Mouse (Mus musculus) megakaryocyte progenitor cell, adult 5-6 weeks (primary cell): ENCODE measurements around the gene Gm49403. TPM values are rescaled to one million over a fixed set of nuclear protein-coding genes. Genes with fewer than 3 reads are reported as not detected.
"Not testable (repeated sequence)": the region's sequence is repeated elsewhere in the genome, so short reads cannot be mapped to it uniquely, and the experiment has no call there.

Experiments used
- ATAC-seq: replicated peaks from 2 replicates; pipeline ENCODE4 v1.8.0; 2016; ENCODE audit warnings: mild to moderate bottlenecking, moderate TSS enrichment, inconsistent platforms; ENCODE audit not compliant: poor library complexity
- total RNA-seq, 2 experiments: library from RNA; stranded (forward) in 1 of 2; stranded (reverse) in 1 of 2; fragments of 157-497, 149-512 nt in 1 of 2; fragments of 200-1000 nt in 1 of 2; gene quantifications; 2 replicates each; pipeline versions ENCODE4 v1.2.3 to v1.2.4; 2015 to 2017

Gene Gm49403
- total RNA-seq (2015) (not detected in 2 replicates), total RNA-seq (2017) (not detected in 2 replicates)

DNA sequence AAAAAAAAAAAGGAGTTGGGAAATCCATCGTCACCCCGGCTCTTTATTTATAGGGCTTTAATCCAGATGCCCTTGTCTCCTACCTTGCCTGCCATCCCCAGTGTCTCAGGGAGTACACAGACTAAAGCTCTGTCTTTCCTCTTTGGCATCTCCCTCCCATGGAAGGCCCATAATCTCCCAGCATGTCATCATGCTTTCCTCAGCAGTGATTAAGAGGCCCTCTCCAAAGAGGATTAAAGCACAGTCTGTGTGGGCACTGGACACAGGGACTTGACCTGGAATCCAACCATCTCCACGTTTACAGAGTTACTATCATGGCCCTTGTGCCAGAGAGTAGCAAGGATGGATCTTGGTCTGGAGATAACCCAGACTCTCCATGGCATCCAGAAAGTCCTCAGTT is at the start of gene Gm49403, which contains the start of gene Lbhd1:
Gene Gm49403, plus strand, starts transcription at position 315 of the 400 bp plus-strand sequence.
Gene Lbhd1, plus strand, starts transcription at position 117 of the 400 bp plus-strand sequence.
- ATAC-seq: no peak

DNA sequence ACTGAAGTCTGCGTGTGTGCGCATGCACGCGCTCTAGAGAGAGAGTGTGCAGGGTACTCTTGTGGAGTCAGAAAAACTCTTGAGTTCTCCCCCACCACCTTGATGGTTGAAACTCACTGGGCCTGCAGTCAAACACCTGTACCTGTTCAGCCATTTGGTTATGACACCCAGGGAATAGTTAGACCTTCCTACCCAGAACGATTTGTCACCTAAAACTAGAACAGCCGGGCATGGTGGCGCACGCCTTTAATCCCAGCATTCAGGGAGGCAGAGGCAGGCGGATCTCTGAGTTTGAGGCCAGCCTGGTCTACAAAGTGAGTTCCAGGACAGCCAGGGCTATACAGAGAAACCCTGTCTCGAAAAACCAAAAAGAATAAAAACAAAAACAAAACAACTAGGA is 47.4 kb upstream of the Gm49403 start:
- not testable (repeated sequence) for ATAC-seq

DNA sequence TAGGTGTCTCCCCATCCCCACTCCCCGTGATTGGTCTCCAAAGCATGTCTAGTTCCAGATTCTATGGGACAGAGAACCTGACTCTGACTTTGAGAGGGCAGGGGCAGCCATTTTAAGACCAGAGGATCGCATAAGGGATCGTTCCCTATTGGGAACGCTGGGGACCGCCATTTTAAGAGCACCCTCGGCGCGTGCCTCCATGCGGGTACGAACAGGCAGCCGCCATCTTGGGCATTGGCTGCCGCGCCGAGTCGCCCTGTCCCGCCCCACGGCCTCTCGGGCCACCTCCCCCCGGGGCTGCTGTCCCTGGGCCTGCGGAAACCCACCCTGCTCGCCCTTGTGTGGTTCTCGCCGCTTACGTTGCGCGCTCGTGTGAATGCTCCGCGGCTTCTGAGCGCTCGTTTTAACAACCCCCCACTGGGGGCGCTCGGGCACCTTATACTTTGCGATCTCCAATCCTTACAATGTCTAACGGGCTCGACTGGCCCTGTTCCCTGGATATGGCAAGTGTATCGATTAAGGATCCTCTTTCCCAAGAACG is 46.4 kb upstream of the Gm49403 start, which contains the start of gene Bscl2:
Gene Bscl2, plus strand, starts transcription at position 217 of the 541 bp plus-strand sequence.
- peak; percentile 83 for ATAC-seq

DNA sequence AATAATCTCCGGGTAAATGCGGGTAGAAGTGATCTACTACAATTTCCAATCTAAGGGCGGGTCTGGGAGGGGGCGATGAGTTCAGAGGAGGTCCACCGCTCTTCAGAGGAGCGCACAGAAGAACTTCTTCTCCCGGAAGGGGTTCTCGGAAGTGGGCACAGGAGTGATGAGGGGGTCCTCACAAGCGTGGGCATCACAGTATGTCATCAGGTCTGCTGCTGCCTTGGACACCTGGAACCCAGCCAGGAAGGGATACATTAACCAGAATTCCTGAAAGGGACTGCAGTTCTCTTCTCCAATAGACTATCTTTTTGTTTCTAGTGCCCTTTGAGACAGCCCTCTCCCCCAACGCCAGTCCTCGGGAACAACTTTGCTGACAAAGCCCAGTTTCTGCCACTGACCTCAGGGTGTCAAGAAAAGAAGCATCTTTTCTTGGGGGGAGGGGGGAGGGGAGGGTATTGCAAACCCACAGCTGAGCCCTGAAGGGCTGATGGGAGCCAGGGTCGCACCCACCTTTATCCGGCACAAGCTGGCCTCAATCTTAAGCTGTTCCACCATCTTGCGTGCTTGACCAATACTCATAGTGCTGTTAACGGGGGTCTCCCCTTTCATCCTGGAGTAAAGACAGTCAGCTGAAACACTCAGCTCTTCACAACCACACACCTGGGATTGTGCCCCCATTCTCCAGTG is 45.5 kb upstream of the Gm49403 start:
- ATAC-seq: peak; percentile 5; the same call in 1 of the 2 replicates

DNA sequence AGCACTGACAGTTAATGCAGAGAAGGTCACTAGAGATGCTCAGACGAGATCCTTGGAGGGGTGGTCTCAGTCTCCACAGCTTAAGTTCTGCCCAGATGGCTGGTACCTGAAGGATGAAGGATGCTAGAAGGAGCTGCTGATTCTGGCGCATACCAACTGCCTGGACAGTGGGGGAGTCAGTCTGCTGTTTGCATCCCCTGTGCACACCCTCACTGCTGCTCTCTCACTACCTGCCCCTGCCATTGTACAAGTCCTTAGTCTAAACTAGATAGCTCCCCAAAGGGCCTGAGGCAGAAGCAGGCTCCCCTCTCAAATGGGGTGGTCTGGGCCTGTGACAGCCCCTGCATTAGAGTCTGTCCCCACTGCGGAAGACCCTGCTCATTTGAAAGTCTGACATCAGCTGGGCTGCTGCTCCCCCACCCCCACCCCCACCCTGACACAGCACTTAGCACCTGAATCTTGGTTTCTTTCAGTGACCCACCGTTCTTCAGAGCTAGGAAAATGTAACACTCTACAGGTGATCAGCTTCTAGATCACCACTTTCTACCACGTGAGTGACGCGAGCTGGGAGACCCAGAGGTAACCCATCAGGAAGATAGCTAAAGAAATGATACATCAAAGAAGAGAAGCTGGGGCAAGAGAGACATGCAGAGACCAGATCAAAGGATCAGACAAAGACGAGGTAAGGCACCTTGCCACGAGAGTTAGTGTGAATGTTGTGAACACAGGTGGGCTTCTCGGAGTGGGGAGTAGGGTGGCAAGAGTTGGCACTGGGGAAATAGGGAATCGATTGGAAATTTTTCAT is 44.4 kb upstream of the Gm49403 start, which contains the start of gene Gng3:
Gene Gng3, minus strand, starts transcription at position 92 of the 805 bp plus-strand sequence.
- ATAC-seq: no peak

DNA sequence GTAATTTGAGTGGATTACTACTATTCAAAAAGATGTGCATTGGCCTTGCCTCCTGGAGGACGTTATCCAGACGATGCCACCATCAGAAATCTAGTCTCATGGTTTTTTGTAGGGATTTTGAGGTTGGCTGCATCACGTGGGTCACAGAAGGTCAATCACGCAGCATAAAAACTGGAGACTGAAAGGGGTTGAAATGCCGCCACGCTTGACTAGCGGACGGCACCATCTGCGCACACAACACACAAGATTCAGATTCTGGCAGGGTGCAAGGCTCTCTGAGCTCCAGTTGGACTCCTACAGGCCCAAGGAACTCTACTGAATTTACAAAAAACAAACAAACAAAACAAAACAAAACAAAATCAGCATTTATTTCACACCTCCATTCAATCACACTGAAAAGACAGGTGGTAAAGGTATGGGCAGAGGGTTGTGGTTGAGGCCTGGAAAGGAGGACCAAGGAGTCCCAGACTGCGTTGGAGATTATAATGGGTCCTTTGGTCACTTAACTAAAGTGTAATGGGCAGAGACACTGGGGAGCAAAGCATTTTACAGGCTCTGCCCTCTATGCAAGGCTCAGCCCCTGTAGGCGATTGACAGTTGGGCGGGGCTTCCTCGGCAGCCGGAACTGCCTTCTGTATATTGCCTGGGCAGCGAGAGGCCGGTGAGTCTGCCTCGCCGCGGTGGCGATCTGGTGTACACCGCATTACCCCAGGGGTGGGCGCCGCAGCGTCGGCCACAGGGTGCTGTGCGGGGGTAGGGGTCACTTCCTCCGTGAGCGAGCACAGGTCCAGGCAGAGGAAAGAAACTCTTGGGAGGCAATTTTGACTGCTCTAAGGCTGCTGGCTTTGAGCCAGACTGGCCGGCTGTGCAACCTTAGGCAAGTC is 43.6 kb upstream of the Gm49403 start:
- peak; percentile 56 for ATAC-seq

DNA sequence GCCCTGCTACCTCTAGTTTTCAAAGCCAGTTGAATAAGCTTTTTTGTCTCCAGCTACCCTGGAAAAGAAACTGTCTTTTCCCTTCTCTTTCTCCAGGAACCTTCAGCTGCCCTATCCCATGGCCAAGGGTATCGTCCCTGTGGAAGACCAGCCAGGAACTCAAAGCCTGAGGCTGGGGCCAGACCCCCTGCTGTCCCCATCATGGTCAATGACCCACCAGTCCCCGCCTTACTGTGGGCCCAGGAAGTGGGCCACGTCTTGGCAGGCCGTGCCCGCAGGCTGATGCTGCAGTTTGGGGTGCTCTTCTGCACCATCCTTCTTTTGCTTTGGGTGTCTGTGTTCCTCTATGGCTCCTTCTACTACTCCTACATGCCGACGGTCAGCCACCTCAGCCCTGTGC is 42.7 kb upstream of the Gm49403 start:
- ATAC-seq: no peak

DNA sequence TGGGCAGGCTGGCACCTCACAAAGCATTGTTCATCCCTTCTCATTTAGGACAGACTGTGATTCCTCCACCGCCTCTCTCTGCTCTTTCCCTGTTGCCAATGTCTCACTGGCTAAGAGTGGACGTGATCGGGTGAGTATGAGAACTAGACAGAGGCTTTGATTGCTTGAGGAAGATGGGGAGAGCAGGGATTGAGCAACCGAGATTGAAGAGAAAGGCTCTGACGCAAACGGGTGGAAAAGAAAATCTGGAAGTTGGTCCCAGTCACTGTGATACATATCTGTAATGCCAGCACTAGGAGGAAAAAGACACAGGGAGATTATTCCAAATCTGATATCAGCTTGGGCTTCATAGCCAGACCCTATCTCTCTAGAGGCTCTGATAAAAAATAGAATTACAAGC is 40.8 kb upstream of the Gm49403 start:
- ATAC-seq: no peak

DNA sequence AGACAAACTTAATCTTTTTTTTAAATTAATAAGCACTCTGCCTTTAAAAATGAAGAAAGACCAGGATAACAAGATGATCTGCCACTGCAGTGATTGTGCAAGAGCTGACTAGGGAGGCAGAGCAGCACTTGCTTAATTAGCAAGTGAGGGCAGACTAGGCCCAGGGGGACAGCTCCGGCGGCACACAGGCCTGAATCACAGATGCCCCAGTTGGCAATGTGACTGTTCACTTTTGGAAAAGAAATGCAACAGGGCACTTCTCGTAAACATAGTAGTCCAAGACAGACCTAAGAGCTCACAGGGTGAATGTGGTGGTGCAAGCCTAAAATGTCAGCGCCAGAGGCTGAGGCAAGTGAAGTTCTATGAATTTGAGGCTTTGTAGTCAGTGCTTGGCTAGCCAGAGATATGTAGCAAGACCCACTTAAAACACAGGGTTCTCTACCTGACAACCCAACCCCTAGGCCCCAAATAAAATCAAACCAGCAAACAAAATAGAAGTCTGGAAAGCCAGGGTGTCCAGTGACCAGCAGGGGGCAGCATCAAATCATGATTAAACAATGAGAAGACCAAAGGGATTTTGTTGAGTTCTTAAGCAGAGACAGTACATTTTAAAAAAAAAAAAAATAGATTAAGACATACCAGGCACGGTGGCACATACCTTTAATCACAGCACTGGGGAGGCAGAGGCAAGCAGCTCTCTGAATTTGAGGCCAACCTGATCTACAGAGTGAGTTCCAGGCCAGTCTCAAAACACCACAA is 39.2 kb upstream of the Gm49403 start:
- ATAC-seq: peak; percentile 66

DNA sequence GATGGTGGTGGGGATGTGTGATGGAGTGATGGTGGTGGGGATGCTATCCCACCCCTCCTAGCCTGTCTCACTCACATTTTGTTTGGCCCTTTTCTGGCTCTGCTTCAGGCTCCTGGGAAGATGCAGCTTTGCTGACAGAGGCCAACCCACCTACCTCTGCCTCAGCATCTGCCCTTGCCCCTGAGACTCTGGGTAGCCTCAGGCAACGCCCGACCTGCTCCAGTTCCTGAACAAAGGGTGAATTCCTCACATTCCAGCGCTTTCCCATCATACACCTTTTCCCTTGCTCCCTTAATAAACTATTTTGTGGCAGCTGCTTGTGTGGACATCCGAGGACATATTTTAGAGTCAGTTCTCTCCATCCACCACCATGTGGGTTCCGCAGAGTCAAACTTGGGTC is 35.4 kb upstream of the Gm49403 start:
- no peak for ATAC-seq

DNA sequence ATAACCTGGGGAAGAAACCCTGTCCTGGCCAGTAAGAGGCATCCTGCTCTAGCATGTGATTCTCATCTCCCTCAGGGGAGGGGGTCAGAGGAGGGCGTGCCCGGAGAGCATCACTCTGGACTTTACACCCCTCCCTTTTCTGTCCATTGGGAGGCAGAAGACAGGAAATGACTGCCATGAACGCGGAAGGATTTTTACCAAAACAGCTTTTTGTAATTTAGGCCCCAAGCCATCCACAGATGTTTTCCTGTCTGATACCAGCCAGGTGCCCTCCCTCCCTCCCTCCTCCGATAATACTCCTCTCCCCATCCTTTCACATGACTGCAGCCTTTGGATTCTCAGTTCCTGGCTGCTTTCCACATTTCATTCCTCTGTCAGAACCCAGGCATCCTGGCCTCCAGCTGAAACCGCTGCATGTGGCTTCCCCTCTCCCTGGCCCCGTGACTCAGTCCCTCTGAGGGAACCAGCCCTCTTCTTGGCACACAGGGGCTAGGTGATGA is 33.3 kb upstream of the Gm49403 start, which contains the start of gene Lrrn4cl:
Gene Lrrn4cl, plus strand, starts transcription at position 367 of the 500 bp plus-strand sequence.
- ATAC-seq: no peak

DNA sequence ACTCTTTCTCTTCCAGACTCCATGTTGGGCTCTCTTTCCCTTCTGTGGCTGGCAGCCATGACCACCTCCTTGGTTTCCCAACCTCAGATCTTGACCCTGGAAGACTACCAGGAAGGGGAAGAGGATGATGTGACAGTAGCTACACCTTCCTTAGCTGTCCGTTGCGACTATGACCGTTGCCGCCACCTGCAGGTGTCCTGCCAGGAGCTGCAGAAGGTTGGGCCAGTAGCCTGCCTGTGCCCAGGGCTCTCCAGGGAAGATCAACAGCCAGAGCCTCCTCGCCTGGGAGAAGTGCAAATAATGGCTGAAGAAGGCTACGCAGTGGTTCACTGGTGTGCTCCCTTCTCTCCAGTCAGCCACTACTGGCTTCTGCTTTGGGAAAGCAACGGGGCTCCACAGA is 32.1 kb upstream of the Gm49403 start:
- no peak for ATAC-seq

DNA sequence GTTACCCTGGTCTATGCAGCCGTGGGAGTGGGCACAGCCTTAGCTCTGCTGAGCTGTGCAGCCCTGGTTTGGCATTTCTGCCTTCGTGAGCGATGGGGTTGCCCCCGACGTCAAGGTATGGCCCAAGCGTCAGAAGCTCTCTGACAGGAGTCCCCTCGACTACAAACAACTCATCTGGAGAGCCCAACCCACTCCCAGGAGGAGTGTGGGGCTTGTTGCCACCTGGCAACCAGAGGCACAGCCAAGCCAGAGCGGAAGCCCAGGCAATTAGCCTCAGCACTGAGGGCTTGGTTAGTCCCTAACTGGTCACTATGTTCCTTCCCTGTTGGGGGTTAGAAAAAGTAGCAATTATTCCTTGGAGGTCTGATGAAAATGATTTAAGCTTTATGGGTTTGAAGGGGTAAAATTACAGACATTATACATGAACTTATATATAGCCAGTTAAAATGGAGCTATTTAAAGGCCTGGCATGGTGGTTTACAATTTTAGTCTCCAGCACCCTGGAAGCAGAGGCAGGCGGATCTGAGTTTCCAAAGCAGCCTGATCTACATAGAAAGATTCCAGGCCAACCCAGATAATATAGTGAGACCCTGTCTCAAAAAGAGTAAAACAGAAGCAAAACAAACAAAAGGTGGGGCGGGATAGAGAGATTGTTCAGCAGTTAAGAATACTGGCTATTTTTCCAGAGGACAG is 31.3 kb upstream of the Gm49403 start:
- no peak for ATAC-seq

DNA sequence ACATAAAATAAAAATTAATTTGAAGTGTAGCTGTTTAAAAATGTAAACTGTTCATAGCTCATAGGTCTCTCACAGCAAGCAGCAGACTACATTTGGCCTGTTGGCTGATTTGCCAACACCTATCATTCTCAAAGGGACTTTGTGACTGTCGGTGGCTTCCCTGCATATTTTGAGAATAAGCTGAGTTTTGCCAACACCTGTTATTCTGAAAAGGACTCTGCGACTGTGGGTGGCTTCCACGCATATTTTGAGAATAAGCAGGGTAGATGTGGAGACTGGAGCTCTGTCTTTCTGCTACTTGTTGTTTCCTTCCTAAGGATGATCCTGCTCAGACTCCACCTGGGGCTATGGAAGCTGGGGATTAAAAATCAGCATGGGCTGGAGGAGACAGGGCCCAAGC is 30.6 kb upstream of the Gm49403 start:
- ATAC-seq: no peak

DNA sequence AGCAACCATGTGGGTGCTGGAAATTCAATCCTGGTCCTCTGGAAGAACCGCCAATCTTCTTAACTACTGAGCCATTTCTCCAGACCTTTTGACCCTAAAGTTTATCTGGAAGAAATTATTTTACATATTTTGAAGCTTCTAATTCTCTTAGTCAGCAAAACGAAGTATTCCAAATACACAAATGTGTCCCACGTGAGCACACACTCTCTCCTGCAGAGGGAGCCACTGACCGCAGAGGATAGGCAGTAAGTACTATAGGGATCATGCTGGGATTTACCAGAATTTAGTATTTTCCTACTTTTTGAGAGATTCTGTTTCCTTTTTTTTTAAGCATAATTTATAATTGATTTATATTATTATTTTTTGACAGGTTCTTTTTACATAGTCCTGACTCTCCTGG is 26.0 kb upstream of the Gm49403 start:
- peak; percentile 80 for ATAC-seq

DNA sequence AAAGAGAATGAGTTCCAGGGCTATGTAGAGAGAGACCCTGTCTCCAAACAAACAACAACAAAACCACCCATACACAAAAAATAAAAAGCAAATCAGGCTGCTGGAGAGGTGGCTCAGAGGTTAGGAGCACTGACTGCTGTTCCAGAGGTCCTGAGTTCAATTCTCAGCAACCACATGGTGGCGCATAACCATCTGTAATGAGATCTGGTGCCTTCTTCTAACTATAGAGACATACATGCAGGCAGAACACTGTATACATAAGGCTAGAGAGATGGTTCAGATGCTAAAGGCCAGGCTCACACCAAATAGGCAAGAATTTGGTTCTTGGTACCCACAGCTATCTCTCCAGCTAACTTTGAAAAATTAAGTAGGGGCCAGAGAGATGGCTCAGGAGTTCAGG is 24.7 kb upstream of the Gm49403 start:
- no peak for ATAC-seq

DNA sequence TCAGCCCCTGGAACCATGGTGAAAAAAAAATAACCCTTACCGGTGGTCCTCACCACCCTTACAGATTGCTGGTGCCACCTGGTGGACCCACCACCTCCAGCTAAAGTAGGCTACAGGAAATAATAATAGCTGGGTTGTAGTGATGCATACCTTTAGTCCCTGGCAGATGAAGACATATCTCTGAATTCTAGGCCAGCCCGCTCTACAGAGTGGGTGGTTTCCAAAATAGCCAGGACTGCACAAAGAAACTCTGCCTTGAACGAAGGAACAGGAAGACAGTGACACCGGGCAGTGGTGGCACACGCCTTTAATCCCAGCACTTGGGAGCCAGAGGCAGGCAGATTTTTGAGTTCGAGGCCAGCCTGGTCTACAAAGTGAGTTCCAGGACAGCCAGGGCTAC is 19.5 kb upstream of the Gm49403 start:
- no peak for ATAC-seq

DNA sequence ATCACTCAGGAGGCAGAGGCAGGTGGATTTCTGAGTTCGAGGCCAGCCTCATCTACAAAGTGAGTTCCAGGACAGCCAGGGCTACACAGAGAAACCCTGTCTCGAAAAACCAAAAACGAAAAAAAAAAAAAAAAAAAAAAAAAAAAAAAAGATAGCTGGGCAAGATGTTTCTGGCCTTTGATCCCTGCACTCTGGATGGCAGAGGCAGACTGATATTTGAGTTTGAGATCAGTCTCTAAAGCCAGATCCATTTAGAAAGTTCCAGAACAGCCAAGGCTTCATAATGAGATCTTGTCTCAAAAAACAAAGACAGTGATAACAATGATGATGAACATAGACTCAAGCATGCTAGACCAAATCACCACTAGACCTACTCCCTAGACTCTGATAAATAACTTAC is 13.3 kb upstream of the Gm49403 start:
- not testable (repeated sequence) for ATAC-seq

DNA sequence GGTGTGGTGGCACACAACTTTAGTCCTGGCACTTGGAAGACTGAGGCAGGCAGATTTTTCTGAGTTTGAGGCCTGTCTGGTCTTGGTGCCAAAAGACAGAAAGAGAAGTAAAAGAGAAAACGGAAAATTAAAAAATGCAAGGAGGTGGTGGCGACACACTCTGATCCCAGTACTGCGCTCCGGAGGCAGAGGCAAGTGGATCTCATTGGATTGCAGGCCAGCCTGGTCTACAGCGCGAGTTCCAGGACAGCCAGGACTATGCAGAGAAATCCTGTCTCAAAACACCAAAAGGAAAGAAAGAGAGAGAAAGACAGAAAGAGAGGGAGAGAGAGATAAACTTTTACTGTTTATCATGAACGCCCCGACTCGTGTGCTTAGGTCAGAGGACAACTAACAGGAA is 12.9 kb upstream of the Gm49403 start:
- ATAC-seq: peak; percentile 6; the same call in 1 of the 2 replicates
